Mouse (Mus musculus) olfactory bulb, adult 2 months (tissue): ENCODE measurements at regions not wholly inside any gene's neighbourhood (a gene's known extent, or its start where the extent isn't known, plus 50 kb on each side); places are given as distances from the start of the nearest gene placed in this dataset.

Experiments
- CTCF ChIP-seq: fragments of 200-500 bp; IDR thresholded peaks from 2 replicates; pipeline ENCODE4 v1.5.1; 2012; ENCODE audit warnings: low read depth, mild to moderate bottlenecking, low read length, moderate library complexity; ENCODE audit not compliant: insufficient read depth
- POLR2A ChIP-seq: fragments of 200-500 bp; IDR thresholded peaks from 2 replicates; pipeline ENCODE4 v1.6.1; 2012; ENCODE audit warnings: mild to moderate bottlenecking, low read depth, low read length, moderate library complexity; ENCODE audit not compliant: insufficient read depth

DNA sequence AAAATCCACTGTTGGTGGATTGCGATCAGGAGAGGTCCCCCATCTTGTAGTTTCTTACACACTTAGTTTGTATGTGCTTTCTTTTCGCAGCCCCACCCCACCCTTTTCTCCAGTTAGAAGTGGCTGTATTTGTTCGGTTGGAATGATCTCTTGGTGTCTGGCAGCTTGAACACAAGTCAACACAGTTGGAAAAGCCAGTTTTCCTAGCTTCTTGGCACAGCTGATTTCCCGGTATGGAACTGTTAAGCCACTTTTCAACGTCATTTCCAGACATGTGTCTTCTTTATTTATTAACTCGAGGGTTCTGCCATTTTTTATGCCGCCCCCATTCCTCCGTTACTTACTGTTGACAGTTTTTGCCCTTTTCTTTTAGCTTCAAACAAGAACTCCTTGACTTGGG, 259.2 kb downstream of the Enc1 start:
- TF ChIP-seq CTCF (no peak), POLR2A (no peak)
